Mouse (Mus musculus) intestine, postnatal 0 days (tissue): ENCODE measurements around the gene Pak4. TPM values are rescaled to one million over a fixed set of nuclear protein-coding genes. Genes with fewer than 3 reads are reported as not detected.
"Not testable (repeated sequence)": the region's sequence is repeated elsewhere in the genome, so short reads cannot be mapped to it uniquely, and the experiment has no call there.

ENCODE experiments used
- ATAC-seq: fragments of 200-750 bp; cut with Nextera tagmentation; 2 replicates; pipeline ENCODE4 v1.8.0; 2017; ENCODE audit warnings: mild to moderate bottlenecking, moderate TSS enrichment, moderate library complexity
- H3K27ac ChIP-seq: fragments of 300-500 bp; sonication (generic); 2 replicates; pipeline ENCODE4 v1.5.1; 2014; ENCODE audit warnings: mild to moderate bottlenecking, low read depth, low read length, moderate library complexity
- H3K27me3 ChIP-seq: fragments of 300-500 bp; sonication (generic); replicated peaks from 2 replicates; pipeline ENCODE4 v1.6.1; 2014; ENCODE audit warnings: low read length, mixed read lengths; ENCODE audit not compliant: control insufficient read depth, insufficient read depth
- H3K36me3 ChIP-seq: fragments of 300-500 bp; sonication (generic); 2 replicates; pipeline ENCODE4 v1.6.1; 2014; ENCODE audit warnings: mild to moderate bottlenecking, moderate library complexity; ENCODE audit not compliant: control insufficient read depth, insufficient read depth
- H3K4me1 ChIP-seq: fragments of 300-500 bp; sonication (generic); replicated peaks from 2 replicates; pipeline ENCODE4 v1.6.1; 2014; ENCODE audit warnings: antibody characterized with exemption, low read length, mixed read lengths; ENCODE audit not compliant: control insufficient read depth, insufficient read depth
- H3K4me2 ChIP-seq: fragments of 300-500 bp; sonication (generic); replicated peaks from 2 replicates; pipeline ENCODE4 v1.6.1; 2014; ENCODE audit warnings: low read depth, mild to moderate bottlenecking, moderate library complexity
- H3K4me3 ChIP-seq: fragments of 300-500 bp; sonication (generic); 2 replicates; pipeline ENCODE4 v1.5.1; 2014; ENCODE audit warnings: low read depth, low read length
- H3K9ac ChIP-seq: fragments of 300-500 bp; sonication (generic); 2 replicates; pipeline ENCODE4 v1.6.1; 2014; ENCODE audit warnings: mild to moderate bottlenecking, low read depth, low read length
- H3K9me3 ChIP-seq: fragments of 300-500 bp; sonication (generic); 2 replicates; pipeline ENCODE4 v1.6.1; 2016; ENCODE audit warnings: mixed run types; ENCODE audit not compliant: control insufficient read depth
- CTCF ChIP-seq: sonication (generic); IDR thresholded peaks from 2 replicates; pipeline ENCODE4 v1.5.1; 2016; ENCODE audit warnings: low read depth, mild to moderate bottlenecking, control low read depth, antibody characterized with exemption, moderate library complexity
- WGBS: fragments of 180-500 bp; shearing (Covaris S2); extraction: QIAGEN DNeasy Blood & Tissue Kit; methylation state at CpG from one replicate; pipeline ENCODE4 v1.1.7; 2014; 5-methylcytosine and 5-hydroxymethylcytosine counted together
- polyA plus RNA-seq: library from polyadenylated mRNA; unstranded; fragments of >200 nt; fragmentation: Nextera tagmentation; extraction: Ambion mirVana; gene quantifications from 2 replicates; pipeline ENCODE4 v1.2.1, GENCODE M21; 2015

The Pak4 gene
- polyA plus RNA-seq, 1 experiment from 2014 or later, result 17.2 TPM

GRCm38 (mm10) chr7:28634128-28634527 lies 36.1 kb upstream of the Pak4 start:
- no peak for ATAC-seq

GRCm38 (mm10) chr7:28631073-28631472 lies 33.1 kb upstream of the Pak4 start, which contains the start of gene Acp7:
Gene Acp7, minus strand, starts transcription at chr7:28631332.
- Histone ChIP-seq H3K9ac (no peak within 1 kb of the TSS), H3K36me3 (no peaks in the 10 kb centered on the region), H3K27ac (no peak within 1 kb of the TSS), H3K4me1 (no peaks in the 10 kb centered on the region), H3K4me3 (peak within 1 kb of the TSS; percentile 16; the same call in 1 of the 2 replicates), H3K9me3 (no peaks in the 10 kb centered on the region), H3K4me2 (peak within 1 kb of the TSS; percentile 30), H3K27me3 (peaks cover 26% of the 10 kb centered on the region)
- ATAC-seq, result no peak
- WGBS, result 32% methylated on average over 10 of the region's 10 CpGs
- no peak for TF ChIP-seq CTCF

More at GRCm38 (mm10) chr7:28634128-28634527, 36.1 kb upstream of the Pak4 start:
- TF ChIP-seq CTCF, result no peak
- Histone ChIP-seq H3K27me3 (peaks cover 18% of the 10 kb centered on the region), H3K9me3 (no peaks in the 10 kb centered on the region), H3K36me3 (no peaks in the 10 kb centered on the region), H3K4me3 (no peak overlapping the region), H3K4me1 (no peaks in the 10 kb centered on the region), H3K9ac (no peak overlapping the region), H3K27ac (no peak overlapping the region), H3K4me2 (no peak overlapping the region)
- 43% methylated on average over 4 of the region's 4 CpGs for WGBS

GRCm38 (mm10) chr7:28624791-28625190 lies 26.8 kb upstream of the Pak4 start:
- WGBS, result 53% methylated on average over 5 of the region's 5 CpGs
- Histone ChIP-seq H3K4me1 (no peaks in the 10 kb centered on the region), H3K4me3 (no peak overlapping the region), H3K9ac (no peak overlapping the region), H3K9me3 (no peaks in the 10 kb centered on the region), H3K27ac (no peak overlapping the region), H3K27me3 (peaks cover 15% of the 10 kb centered on the region), H3K4me2 (no peak overlapping the region), H3K36me3 (no peaks in the 10 kb centered on the region)
- no peak for TF ChIP-seq CTCF
- ATAC-seq, result no peak

GRCm38 (mm10) chr7:28619098-28619715 lies 21.2 kb upstream of the Pak4 start:
- Histone ChIP-seq H3K9ac (no peak overlapping the region), H3K27me3 (no peaks in the 10 kb centered on the region), H3K4me2 (no peak overlapping the region), H3K9me3 (no peaks in the 10 kb centered on the region), H3K36me3 (no peaks in the 10 kb centered on the region), H3K4me3 (no peak overlapping the region), H3K4me1 (no peaks in the 10 kb centered on the region), H3K27ac (no peak overlapping the region)
- no peak for TF ChIP-seq CTCF
- 32% methylated on average over 9 of the region's 9 CpGs for WGBS
- peak; percentile 68 for ATAC-seq

GRCm38 (mm10) chr7:28605951-28606350 lies 8.0 kb upstream of the Pak4 start:
- TF ChIP-seq CTCF, result no peak
- no peak for ATAC-seq
- H3K4me3 ChIP-seq, result no peak overlapping the region
- H3K4me2 ChIP-seq, result no peak overlapping the region
- no peaks in the 10 kb centered on the region for H3K27me3 ChIP-seq
- H3K36me3 ChIP-seq, result no peaks in the 10 kb centered on the region
- no peak overlapping the region for H3K27ac ChIP-seq
- no peaks in the 10 kb centered on the region for H3K4me1 ChIP-seq
- no peaks in the 10 kb centered on the region for H3K9me3 ChIP-seq
- whole genome bisulfite sequencing, result 88% methylated on average over 8 of the region's 8 CpGs
- no peak overlapping the region for H3K9ac ChIP-seq

- H3K27ac ChIP-seq, H3K4me1 ChIP-seq, H3K9ac ChIP-seq, H3K9me3 ChIP-seq, H3K4me2 ChIP-seq, H3K27me3 ChIP-seq, H3K36me3 ChIP-seq, H3K4me3 ChIP-seq, ATAC-seq: not testable (repeated sequence)
- 78% methylated on average over 2 of the region's 2 CpGs for whole genome bisulfite sequencing
- peak; percentile 39 for TF ChIP-seq CTCF
Measured at GRCm38 (mm10) chr7:28603788-28604187, 5.8 kb upstream of the Pak4 start.
